Mouse (Mus musculus) frontal cortex, postnatal 25 days (tissue): ENCODE measurements around the gene Ssh1.
A peak's percentile ranks its signal among the peaks of the same experiment; 100 is the strongest.

ENCODE experiments used
- DNase-seq, 2 experiments: peaks; one replicate each; pipeline ENCODE4 v3.0.0; 2022; ENCODE audit warnings: low spot score in 2 of 2

The Ssh1 gene

DNA sequence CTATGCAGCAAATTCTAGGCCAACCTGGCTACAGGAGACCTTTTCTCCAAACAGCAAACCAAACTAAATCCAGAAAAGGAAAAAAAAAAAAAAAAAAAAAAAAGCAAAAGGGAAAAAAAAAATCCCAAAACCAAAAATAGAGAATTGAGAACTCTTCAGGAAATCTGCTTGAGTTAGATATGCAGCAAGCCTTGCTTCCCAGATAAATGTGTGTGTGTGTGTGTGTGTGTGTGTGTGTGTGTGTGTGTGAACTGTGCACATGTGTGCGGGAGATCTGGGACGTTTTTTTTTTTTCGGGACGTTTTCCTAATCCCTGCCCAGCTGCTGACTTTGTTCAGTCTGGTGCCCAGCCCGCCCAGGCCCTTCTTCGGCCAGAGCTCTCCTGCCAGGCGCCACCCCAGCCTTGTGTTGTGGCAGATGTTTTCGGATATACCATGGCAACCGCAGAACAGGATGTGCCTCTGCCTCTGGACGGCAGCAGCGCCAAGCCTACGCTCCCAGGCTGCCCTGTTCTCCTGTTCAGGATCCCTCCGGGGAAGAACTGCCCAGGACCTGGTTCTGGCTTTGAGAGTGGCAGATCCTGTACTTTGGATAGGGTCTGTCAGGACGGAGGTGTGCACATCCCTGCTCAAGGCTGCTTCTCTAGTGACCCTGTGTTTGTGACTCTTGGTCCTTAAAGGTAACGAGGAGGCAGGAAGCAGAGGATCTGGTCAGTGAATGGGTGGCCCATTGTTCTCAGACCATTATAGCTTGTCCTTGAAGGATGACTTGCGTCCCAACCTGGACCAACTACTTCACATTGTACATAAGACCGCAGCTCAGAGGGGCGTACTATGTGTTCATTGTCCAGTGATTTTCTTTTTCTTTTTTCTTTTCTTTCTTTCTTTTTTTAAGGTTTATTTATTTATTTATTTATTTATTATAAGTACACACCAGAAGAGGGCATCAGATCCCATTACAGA, 62.8 kb downstream of the Ssh1 start:
- no peak for DNase-seq

- no peak for DNase-seq
These were observed 63.6 kb downstream of the Ssh1 start for GRCm38 (mm10) chr5:113929950-113930647.

DNA sequence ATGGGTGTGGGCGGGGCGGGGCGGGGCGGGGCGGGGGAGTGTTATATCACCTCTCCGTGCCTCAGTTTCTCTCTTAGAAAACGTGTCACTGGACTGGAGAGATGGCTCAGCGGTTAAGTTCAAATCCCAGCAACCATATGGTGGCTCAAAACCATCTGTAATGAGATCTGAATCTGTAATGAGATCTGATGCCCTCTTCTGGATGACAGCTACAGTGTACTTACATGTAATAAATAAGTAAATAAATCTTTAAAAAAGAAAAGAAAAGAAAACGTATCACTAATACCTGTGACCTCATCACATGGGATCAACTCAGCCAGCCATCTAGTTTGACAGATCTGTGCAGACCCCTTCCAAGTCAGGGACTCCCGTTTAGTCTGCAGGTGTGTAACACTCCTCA, 64.2 kb downstream of the Ssh1 start:
- DNase-seq, result no peak

- DNase-seq, result no peak
These were observed 69.1 kb downstream of the Ssh1 start for GRCm38 (mm10) chr5:113924608-113925007.

DNA sequence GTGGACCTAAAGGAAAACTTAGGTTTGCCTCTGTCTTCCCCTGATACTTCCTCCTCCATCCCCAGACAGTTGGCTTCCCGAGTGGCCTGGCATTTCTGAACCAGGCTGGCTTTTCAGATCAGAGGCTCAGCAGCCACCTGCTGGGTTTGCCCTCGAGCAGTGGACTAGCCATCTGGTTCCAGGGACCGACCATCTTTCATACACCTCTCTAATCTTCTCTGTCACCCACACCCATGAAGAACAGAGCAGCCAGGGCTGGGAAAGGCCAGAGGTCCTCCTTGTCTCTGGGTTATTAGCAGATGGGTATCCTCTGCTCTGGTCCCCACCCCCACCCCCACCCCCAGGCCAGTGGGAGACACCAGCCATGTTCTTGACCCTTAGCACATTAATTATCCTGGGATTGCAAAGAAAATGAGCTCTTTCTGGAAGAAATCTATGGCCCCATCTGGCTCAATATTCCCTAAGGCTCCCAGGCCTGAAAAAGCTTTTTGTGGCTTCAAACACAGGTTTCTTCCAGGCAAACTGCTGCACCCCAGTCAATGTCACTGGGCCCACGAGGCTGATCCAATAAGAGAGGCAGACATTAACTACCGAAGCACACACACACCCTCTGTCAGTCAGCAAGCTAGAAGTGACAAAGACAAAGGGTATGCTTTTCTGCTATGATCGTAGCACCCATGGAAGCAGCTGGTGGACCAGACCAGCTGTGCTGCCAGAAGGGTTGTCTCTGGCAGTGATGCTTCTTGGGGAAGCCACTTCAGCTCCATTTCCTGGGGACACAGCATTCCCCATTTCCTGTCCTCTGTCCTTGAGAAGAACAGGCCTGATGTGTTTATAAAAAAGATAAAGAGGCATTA, 72.2 kb downstream of the Ssh1 start:
- DNase-seq, result no peak

DNA sequence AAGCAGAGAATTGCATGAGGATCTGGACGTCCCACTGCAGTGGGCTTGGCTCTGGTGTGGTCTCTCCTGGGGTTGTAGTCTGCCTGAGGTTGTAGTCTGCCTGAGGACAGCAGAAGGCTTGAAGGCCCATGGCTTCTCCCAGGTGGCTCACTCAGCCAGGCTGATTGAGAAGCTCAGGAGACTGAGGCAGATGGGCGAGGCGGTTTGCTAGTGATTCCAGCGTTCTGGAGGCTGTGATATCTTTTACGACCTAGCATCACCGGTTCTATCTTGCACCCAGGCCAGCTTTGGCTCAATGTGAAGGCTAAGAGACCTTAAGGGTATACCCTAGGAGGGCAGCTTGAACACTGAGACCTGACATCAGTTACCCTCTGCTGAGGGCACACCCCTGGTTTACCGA, 74.6 kb downstream of the Ssh1 start:
- DNase-seq, result no peak

GRCm38 (mm10) chr5:113918654-113919053, 75.0 kb downstream of the Ssh1 start:
- DNase-seq, result no peak

DNA sequence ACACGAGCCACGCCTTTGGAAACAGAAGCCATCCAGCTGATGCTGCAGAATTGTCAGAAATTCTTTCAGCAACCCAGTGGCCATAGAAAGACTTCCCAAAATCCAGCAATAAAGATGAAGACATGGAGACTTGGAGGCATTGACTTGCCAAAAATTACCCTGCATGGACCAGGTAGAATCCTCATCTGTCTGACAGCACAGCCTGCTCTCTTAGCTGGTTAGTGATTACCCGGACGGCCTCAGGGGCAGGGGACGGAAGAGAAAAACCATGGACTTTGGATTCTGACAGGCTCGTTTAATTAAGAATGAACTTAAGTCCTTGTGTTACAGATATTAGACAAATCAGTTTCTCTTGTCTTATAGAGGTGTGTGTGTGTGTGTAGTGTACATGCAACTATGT, 83.0 kb downstream of the Ssh1 start:
- DNase-seq, result no peak

DNA sequence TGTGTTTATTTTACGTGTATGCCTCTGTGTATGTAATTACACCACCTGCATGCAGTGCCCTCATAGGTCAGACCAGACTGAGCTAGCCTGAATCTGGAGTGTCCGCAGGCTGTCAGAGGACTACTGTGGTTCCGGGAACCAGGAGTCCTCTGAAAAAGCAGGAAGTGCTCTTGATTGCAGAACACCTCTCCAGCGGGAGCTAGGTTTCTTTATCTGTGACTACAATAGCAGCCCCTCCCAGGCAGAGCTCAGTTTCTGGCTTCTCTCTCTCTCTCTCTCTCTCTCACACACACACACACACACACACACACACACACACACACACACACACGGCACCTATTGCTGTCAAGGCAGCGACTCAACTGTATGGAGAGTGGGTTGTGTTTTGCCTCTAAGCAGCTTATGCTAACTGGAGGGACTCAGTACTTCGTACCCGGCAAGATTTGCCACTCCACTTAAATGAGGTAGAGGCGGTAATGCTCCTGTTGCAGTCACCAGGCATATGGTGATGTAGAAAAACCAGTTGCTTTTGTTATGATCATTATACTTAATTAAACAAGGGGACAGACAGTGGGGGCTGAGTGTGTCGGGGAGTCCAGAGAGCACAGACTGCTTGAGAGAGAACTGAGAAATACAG, 83.5 kb downstream of the Ssh1 start:
- DNase-seq, result no peak

GRCm38 (mm10) chr5:113908592-113909441, 84.9 kb downstream of the Ssh1 start, which contains the start of gene Coro1c:
TSS of gene Coro1c (minus strand) at chr5:113908758.
- DNase-seq, result peak; percentile 98

- DNase-seq, result peak in 1 of 2 experiments; percentile 38
These were observed 85.7 kb downstream of the Ssh1 start for GRCm38 (mm10) chr5:113907786-113908567.

GRCm38 (mm10) chr5:113906958-113907735, 86.5 kb downstream of the Ssh1 start:
- DNase-seq, result no peak

GRCm38 (mm10) chr5:113904987-113905386, 88.7 kb downstream of the Ssh1 start:
- no peak for DNase-seq

DNA sequence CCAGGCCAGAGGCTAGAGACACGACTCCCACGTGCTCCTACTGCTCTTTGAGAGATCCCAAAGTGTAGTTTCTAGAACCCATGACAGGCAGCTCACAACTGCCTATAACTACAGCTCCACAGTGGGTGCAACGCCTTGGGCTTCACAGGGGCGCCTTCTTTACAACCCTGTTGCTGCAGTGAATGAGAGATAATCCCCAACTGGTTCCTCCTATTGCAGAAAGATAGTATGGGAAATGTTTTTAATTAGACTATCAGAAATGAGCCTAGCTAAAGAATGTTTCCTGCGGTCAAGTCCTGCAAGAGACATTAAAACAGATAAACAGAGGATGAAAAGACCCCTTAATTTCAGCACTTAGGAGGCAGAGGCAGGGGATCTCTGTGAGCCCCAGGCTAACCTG, 90.7 kb downstream of the Ssh1 start:
- no peak for DNase-seq

DNA sequence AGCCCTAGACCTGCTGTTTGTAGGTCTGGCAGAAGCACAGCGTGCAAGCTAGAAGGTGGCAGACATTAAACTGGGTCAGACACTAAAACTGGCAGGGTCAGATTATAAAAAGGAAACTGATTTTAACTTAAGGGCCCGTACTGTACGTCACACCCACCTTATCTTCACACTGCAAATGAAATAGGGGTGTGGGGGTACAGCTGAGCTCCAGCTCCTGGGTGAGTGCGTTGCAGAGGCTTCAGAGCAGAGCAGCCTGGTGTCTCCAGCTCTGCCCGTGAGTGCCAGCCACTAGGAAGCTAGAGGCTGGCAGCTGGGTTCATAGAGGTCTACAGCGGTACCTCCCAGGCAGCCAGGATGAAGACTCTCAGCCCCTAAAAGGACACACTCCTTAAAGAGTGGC, 91.7 kb downstream of the Ssh1 start:
- no peak for DNase-seq

- peak in 1 of 2 experiments; percentile 34 for DNase-seq
These were observed 92.6 kb downstream of the Ssh1 start for GRCm38 (mm10) chr5:113901074-113901571.

GRCm38 (mm10) chr5:113899543-113899942, 94.2 kb downstream of the Ssh1 start:
- DNase-seq, result no peak

- DNase-seq, result no peak
These were observed 101.7 kb downstream of the Ssh1 start for GRCm38 (mm10) chr5:113892005-113892404.

GRCm38 (mm10) chr5:113890874-113891273, 102.8 kb downstream of the Ssh1 start:
- DNase-seq, result no peak
